Mouse (Mus musculus): Measurements from ENCODE around the gene Aph1b. TPM values are rescaled to one million over a fixed set of nuclear protein-coding genes. Genes with fewer than 3 reads are reported as not detected.

The Aph1b gene
- polyA plus RNA-seq, 1 experiment from 2014 or later: 11.4 TPM

DNA sequence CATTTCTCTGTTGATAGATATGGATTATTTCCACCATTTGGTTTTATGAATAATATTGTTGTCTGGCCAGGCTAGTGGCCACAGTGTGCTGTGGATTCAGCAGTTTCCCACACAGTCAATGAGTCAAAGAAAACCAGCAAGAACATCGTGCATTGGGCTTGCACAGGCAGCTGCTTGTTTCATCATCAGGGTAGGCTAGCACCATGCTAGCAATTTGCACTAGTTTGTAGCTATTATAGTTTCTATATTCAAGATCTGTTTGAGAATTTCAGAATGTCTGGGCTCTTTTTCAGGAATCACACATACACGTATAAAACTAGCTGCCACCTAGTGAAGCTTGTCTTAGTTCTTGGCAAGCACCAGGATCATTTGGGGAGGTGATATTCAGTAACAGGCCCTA lies 60.2 kb downstream of the Aph1b start:
- Histone ChIP-seq H3K9me3 (no peaks in the 10 kb centered on the region), H3K27me3 (ENCODE audit: insufficient read depth, poor library complexity, severe bottlenecking) (no peaks in the 10 kb centered on the region), H3K36me3 (no peaks in the 10 kb centered on the region), H3K4me3 (no peak overlapping the region), H3K27ac (no peak overlapping the region), H3K4me1 (replicated peaks) (peaks cover 8% of the 10 kb centered on the region)
- 95% methylated on average over 2 of the region's 2 CpGs for WGBS
- DNase-seq (ENCODE audit: low spot score): no peak

DNA sequence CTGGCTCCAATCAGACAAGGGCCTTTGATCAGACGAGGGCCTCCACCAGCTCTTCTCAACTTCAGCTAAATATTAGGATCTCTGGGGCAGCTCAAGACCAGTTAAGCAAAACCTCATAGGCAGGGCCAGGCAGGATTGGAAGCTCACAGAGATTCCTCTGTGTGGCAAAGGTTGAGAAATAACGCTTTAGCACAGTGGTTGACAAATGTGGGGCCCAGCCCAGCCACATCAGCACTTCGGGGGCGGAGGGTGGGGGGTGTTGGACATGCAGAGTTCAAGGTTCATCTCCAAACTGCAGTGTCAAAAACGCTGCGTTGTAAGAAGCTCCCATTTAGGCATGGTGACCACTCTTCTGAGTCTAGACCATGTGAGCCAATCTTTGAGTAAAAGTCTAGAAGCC lies 60.7 kb downstream of the Aph1b start:
- Histone ChIP-seq H3K36me3 (no peaks in the 10 kb centered on the region), H3K4me1 (replicated peaks) (peaks cover 8% of the 10 kb centered on the region), H3K9me3 (no peaks in the 10 kb centered on the region), H3K27me3 (ENCODE audit: insufficient read depth, poor library complexity, severe bottlenecking) (no peaks in the 10 kb centered on the region), H3K4me3 (no peak overlapping the region), H3K27ac (no peak overlapping the region)
- WGBS: 92% methylated on average over 6 of the region's 6 CpGs
- DNase-seq (ENCODE audit: low spot score): no peak

DNA sequence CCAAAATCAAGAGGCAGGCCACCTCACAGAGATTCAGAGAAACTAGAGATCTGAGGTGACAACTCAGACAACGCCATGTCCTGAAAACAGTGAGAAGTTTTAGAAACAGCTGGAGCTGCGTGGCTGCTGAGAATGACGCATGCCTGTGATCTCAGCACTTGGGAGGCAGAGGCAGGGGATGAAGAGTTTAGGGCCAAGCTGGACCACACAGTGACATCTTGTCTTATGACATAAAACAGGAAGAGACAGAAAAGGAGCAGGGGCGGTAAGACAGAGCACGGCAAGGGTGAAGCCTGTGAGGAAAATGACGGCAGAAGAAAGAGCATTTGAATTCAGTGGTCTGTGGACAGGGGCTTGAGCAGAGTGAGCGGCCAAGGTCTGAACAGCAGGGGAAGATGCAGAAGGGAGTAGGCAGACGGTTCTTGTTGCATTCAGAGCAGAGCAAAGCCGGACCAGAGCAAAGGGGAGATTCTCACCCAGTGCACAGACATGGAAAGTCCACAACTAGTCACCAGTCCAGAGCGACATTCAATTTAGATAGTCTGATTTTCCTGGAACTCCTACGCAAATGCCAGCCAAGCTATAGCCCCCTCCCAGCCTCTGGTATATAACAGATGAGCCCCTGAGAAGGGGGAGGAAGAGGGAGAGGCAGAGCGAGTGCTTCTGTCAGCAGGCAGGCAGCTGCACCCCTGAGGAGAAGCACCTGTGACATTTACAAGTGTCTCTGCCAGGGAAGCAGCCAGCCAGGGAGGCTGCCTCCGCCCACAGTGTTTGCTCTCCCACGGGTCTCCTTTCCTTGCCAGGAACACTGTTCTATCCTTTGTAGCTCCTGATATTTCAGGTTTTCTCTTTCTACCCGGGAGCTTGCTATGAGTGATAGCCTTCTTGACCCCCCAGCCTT lies 62.2 kb downstream of the Aph1b start:
- Histone ChIP-seq H3K9me3 (no peaks in the 10 kb centered on the region), H3K27me3 (ENCODE audit: insufficient read depth, poor library complexity, severe bottlenecking) (no peaks in the 10 kb centered on the region), H3K4me1 (replicated peaks) (peaks cover 8% of the 10 kb centered on the region), H3K4me3 (no peak overlapping the region), H3K36me3 (no peaks in the 10 kb centered on the region), H3K27ac (no peak overlapping the region)
- 53% methylated on average over 15 of the region's 15 CpGs for WGBS
- DNase-seq (ENCODE audit: low spot score): no peak

DNA sequence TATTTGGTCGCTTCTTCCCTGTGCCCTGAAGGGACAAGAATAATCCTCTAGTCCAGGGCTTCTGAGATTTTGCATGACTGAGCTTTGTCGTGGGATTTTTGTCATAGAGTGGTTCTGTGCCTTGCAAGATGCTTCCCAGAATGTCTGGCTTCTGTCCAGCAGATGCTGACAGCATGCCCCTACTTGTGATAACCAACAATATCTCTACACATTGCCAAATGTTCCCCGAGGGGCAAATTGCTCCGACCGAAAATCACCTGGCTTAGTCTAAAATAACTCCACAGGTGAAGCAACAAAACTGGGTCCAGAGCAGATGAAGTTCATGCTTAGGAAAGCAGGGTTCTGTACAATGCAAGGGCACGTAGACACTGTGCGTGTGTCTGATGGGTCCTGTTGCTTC lies 64.0 kb downstream of the Aph1b start:
- no peaks in the 10 kb centered on the region for H3K27me3 ChIP-seq (ENCODE audit: insufficient read depth, poor library complexity, severe bottlenecking)
- peaks cover 8% of the 10 kb centered on the region for H3K4me1 ChIP-seq (replicated peaks)
- H3K9me3 ChIP-seq: no peaks in the 10 kb centered on the region
- H3K4me3 ChIP-seq: no peak overlapping the region
- H3K36me3 ChIP-seq: no peaks in the 10 kb centered on the region
- WGBS: 86% methylated on average over 7 of the region's 7 CpGs
- DNase-seq (ENCODE audit: low spot score): no peak
- no peak overlapping the region for H3K27ac ChIP-seq

DNA sequence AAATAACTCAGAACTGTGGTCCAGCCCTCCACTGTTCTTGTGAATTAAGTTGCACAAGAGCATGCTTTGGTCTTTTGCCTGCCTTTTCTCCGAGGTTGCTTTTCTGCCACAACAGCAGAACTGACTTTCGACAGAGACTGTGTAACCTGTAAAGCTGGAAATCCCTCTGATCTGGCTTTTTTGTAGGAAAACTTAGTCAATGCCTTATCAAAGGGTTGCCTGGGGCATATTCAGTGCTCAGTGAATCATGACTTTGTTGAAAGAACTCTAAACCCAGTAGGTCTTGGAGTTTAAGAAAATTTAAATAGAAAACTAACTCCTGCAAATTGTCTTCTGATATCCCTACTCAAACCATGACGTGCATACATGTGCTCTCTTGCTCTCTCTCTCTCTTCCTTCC lies 64.7 kb downstream of the Aph1b start:
- no peak overlapping the region for H3K27ac ChIP-seq
- H3K36me3 ChIP-seq: no peaks in the 10 kb centered on the region
- H3K4me3 ChIP-seq: no peak overlapping the region
- 67% methylated on average over 3 of the region's 3 CpGs for WGBS
- no peaks in the 10 kb centered on the region for H3K9me3 ChIP-seq
- no peaks in the 10 kb centered on the region for H3K27me3 ChIP-seq (ENCODE audit: insufficient read depth, poor library complexity, severe bottlenecking)
- H3K4me1 ChIP-seq (replicated peaks): peaks cover 8% of the 10 kb centered on the region
- DNase-seq (ENCODE audit: low spot score): no peak

DNA sequence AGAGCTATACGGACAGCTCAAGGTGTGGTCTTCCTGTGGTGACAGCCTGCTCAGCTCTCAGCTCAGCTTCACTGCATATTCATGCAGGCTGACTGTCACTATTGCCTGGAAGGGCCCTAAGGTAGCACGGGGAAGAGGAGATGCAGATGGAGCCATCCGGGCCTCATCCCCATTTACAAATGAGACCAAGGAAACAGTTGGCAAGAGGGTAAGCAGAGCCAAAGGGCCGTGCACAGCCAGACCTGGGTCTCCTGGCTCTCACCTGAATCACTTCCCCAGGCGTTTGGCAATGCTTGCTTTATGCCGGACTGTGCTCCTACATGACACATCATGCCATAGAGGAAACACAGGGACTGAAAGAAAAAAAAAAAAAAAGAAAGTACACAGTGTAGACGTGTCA lies 68.0 kb downstream of the Aph1b start:
- no peaks in the 10 kb centered on the region for H3K27me3 ChIP-seq (ENCODE audit: insufficient read depth, poor library complexity, severe bottlenecking)
- DNase-seq (ENCODE audit: low spot score): no peak
- no peaks in the 10 kb centered on the region for H3K36me3 ChIP-seq
- H3K4me1 ChIP-seq (replicated peaks): peaks cover 9% of the 10 kb centered on the region
- WGBS: 75% methylated on average over 7 of the region's 7 CpGs
- no peak overlapping the region for H3K4me3 ChIP-seq
- H3K9me3 ChIP-seq: no peaks in the 10 kb centered on the region
- no peak overlapping the region for H3K27ac ChIP-seq

DNA sequence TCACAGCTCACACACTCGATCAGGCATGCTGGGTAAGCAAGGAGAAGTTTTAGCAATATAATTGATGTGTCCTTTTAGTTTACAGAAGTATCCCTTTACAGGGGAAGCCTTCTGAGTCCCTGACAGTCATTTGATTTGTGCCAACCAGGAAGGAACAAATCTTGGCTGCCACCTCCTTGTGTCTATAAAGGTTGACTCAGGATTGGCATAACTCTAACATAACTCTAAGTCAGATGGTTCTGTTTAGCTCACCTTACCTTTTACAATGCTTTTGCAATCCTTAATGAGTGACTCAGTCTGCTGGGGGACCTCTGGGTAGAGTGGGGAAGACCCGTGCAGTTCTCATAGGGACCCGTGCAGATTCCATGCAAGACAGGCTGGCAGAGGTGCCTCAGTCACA lies 69.7 kb downstream of the Aph1b start:
- Histone ChIP-seq H3K9me3 (no peaks in the 10 kb centered on the region), H3K27me3 (ENCODE audit: insufficient read depth, poor library complexity, severe bottlenecking) (no peaks in the 10 kb centered on the region), H3K36me3 (no peaks in the 10 kb centered on the region), H3K4me1 (replicated peaks) (peaks cover 9% of the 10 kb centered on the region), H3K4me3 (no peak overlapping the region), H3K27ac (no peak overlapping the region)
- DNase-seq (ENCODE audit: low spot score): no peak
- 87% methylated on average over 3 of the region's 3 CpGs for WGBS

Other genes with a start within 250 kb of the Aph1b start
- gene Usp3, start 202.3 kb downstream of the Aph1b start, polyA plus RNA-seq (2016; fragmentation: Nextera tagmentation; extraction: Ambion mirVana): 84.2 and 97.7 TPM in 2 replicates
- 0.88 and 1.7 TPM in 2 replicates for gene Car12, start 81.8 kb downstream of the Aph1b start, polyA plus RNA-seq (2016; fragmentation: Nextera tagmentation; extraction: Ambion mirVana)
- gene Gm10647, start 1.5 kb upstream of the Aph1b start, polyA plus RNA-seq (2016; fragmentation: Nextera tagmentation; extraction: Ambion mirVana): 0.13 and 0.70 TPM in 2 replicates
- gene Aph1c, start 39.2 kb upstream of the Aph1b start, polyA plus RNA-seq (2016; fragmentation: Nextera tagmentation; extraction: Ambion mirVana): 1.3 and 1.4 TPM in 2 replicates
- gene Rab8b, start 124.2 kb upstream of the Aph1b start, polyA plus RNA-seq (2016; fragmentation: Nextera tagmentation; extraction: Ambion mirVana): 24.3 and 27.3 TPM in 2 replicates
- gene Rps27l, start 150.6 kb upstream of the Aph1b start, polyA plus RNA-seq (2016; fragmentation: Nextera tagmentation; extraction: Ambion mirVana): 708 and 733 TPM in 2 replicates
- gene Lactb, start 180.0 kb upstream of the Aph1b start, polyA plus RNA-seq (2016; fragmentation: Nextera tagmentation; extraction: Ambion mirVana): 8.6 and 9.4 TPM in 2 replicates